Mouse (Mus musculus) liver, embryonic 14.5 days (tissue): ENCODE measurements around the gene Prkaca. TPM values are rescaled to one million over a fixed set of nuclear protein-coding genes. Genes with fewer than 3 reads are reported as not detected.

Source experiments
- ATAC-seq: fragments of 200-750 bp; cut with Nextera tagmentation; 2 replicates; pipeline ENCODE4 v1.8.0; 2017; ENCODE audit warnings: moderate number of reproducible peaks, mild to moderate bottlenecking, moderate library complexity; ENCODE audit not compliant: insufficient read depth
- DNase-seq, 3 experiments: peaks; one replicate each; pipeline ENCODE4 v3.0.0-alpha.2; 2012 to 2013; ENCODE audit warnings: low read depth in 3 of 3, low spot score in 3 of 3
- H3K27ac ChIP-seq: fragments of 300-500 bp; sonication (generic); 2 replicates; pipeline ENCODE4 v1.5.1; 2014; ENCODE audit warnings: moderate library complexity, mild to moderate bottlenecking, control low read depth, inconsistent platforms
- H3K27me3 ChIP-seq: fragments of 300-500 bp; sonication (generic); 2 replicates; pipeline ENCODE4 v1.6.1; 2014; ENCODE audit warnings: mild to moderate bottlenecking, low read length, moderate library complexity; ENCODE audit not compliant: control insufficient read depth, insufficient read depth
- H3K36me3 ChIP-seq: fragments of 300-500 bp; sonication (generic); replicated peaks from 2 replicates; pipeline ENCODE4 v1.6.1; 2014; ENCODE audit warnings: low read depth; ENCODE audit not compliant: control insufficient read depth, insufficient read depth
- H3K4me1 ChIP-seq, 2 experiments: fragments of 200-500 bp in 1 of 2; fragments of 300-500 bp in 1 of 2; sonication (generic) in 1 of 2; replicated peaks; 2 replicates each; pipeline ENCODE4 v1.6.1; 2012 to 2014; ENCODE audit warnings: antibody characterized with exemption in 1 of 2, inconsistent platforms in 1 of 2, low read length in 1 of 2; ENCODE audit not compliant: control insufficient read depth in 2 of 2, insufficient read depth in 2 of 2
- H3K4me2 ChIP-seq: fragments of 300-500 bp; sonication (generic); 2 replicates; pipeline ENCODE4 v1.6.1; 2014; ENCODE audit warnings: low read depth, mild to moderate bottlenecking, control low read depth, moderate library complexity
- H3K4me3 ChIP-seq, 2 experiments: fragments of 200-500 bp in 1 of 2; fragments of 300-500 bp in 1 of 2; sonication (generic) in 1 of 2; 2 replicates each; pipeline ENCODE4 v1.5.1; 2012 to 2014; ENCODE audit warnings: low read depth in 2 of 2, low read length in 2 of 2, mild to moderate bottlenecking in 2 of 2, control low read depth in 1 of 2, inconsistent platforms in 1 of 2, moderate library complexity in 1 of 2; ENCODE audit not compliant: insufficient read depth in 1 of 2
- H3K9ac ChIP-seq: fragments of 300-500 bp; sonication (generic); replicated peaks from 2 replicates; pipeline ENCODE4 v1.6.1; 2014; ENCODE audit warnings: mild to moderate bottlenecking, control low read depth, moderate library complexity
- H3K9me3 ChIP-seq: fragments of 300-500 bp; sonication (generic); 2 replicates; pipeline ENCODE4 v1.6.1; 2016; ENCODE audit warnings: low read length, mixed read lengths; ENCODE audit not compliant: control insufficient read depth
- CTCF ChIP-seq: IDR thresholded peaks from 2 replicates; pipeline ENCODE4 v1.5.1; 2016; ENCODE audit warnings: antibody characterized with exemption, low read depth, control low read depth
- EP300 ChIP-seq: IDR thresholded peaks from 2 replicates; pipeline ENCODE4 v1.6.1; 2016; ENCODE audit warnings: antibody characterized with exemption, low read depth
- WGBS: fragments of 180-500 bp; shearing (Covaris S2); extraction: QIAGEN DNeasy Blood & Tissue Kit; methylation state at CpG from one replicate; pipeline ENCODE4 v1.1.7; 2014; ENCODE audit not compliant: insufficient replicate concordance; 5-methylcytosine and 5-hydroxymethylcytosine counted together
- microRNA counts: library from miRNA; unstranded; fragments of <30 nt; microRNA quantifications from one replicate; lab custom pipeline; 2016
- microRNA-seq: library from miRNA; unstranded; fragments of <30 nt; microRNA quantifications from one replicate; pipeline ENCODE4, GENCODE M21; 2016
- polyA plus RNA-seq, 2 experiments: library from polyadenylated mRNA; depleted of rRNA in 1 of 2; stranded (reverse) in 1 of 2; unstranded in 1 of 2; fragments of >200 nt; fragmentation: Nextera tagmentation in 1 of 2; extraction: Ambion mirVana in 1 of 2; gene quantifications; 2 replicates each; pipeline versions ENCODE4 v1.2.1 to v1.2.3; 2012 to 2014

The Prkaca gene
- polyA plus RNA-seq, 2 experiments, result 24.8 to 30.6 TPM

DNA sequence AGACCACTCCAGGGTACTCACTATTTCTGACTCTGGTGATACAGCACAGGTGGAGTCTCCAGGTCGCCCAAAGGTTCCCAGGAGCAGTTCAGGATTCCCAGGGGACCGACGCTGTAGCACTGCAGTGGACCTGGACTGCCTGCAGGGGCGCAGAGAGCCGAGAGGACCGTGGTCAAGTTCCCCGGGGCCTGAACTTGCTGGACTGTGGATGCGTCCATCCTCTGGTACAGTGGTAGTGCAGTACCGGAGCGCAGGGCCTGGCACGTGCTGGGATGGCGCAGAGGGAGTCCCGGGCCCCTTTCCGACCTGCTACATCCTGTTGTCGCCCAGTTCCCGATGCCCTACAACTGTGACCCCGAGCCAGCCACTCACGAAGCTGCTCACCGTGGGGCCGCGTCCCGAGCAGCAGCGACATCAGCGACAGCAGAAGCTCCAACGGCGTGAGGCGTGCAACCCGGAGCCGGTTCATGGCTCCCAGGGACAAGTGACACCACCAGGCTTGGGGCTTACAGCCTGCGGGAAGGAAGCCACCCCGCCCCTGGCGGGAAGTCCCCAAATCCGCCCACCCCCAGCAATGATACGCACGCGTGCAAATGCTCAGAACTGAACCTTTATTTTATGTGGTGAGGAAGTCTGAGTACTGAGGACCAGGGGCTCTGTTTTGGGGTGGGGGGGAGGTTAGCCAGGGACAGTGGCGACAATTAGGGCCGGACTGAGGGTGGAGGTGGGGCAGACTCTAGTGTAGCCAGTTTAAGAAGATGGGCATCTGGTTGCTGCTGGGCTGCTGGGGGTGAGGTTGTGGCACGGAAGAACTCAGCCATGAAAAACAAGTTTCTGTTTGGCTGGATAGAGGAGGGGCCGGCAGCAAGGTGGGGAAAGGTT, 69.5 kb downstream of the Prkaca start, which contains the start of gene Il27ra:
TSS of gene Il27ra (minus strand) at position 524 of the 882 bp plus-strand sequence.
- Histone ChIP-seq H3K27me3 (peaks cover 36% of the 10 kb centered on the region), H3K4me1 (no peaks in the 10 kb centered on the region), H3K36me3 (no peaks in the 10 kb centered on the region), H3K4me3 (peak within 1 kb of the TSS in 1 of 2 experiments; percentile 29; a peak in 3 of 4 replicates), H3K9me3 (no peaks in the 10 kb centered on the region), H3K9ac (no peak within 1 kb of the TSS), H3K27ac (no peak within 1 kb of the TSS), H3K4me2 (peak within 1 kb of the TSS; percentile 54)
- ATAC-seq (peak; percentile 56), DNase-seq (no peak)
- TF ChIP-seq EP300, result no peak
- peak; percentile 78 for TF ChIP-seq CTCF
- 3% methylated on average over 40 of the region's 40 CpGs for WGBS

GRCm38 (mm10) chr8:84042948-84043342, 70.2 kb downstream of the Prkaca start:
- Histone ChIP-seq H3K27me3 (peaks cover 36% of the 10 kb centered on the region), H3K9me3 (no peaks in the 10 kb centered on the region), H3K4me1 (no peaks in the 10 kb centered on the region), H3K9ac (no peak overlapping the region), H3K4me2 (peak overlapping the region; percentile 54), H3K27ac (no peak overlapping the region), H3K36me3 (no peaks in the 10 kb centered on the region), H3K4me3 (no peak overlapping the region)
- TF ChIP-seq CTCF, result no peak
- no peak for TF ChIP-seq EP300
- DNase-seq (no peak), ATAC-seq (no peak)
- WGBS, result 32% methylated on average over 12 of the region's 12 CpGs

DNA sequence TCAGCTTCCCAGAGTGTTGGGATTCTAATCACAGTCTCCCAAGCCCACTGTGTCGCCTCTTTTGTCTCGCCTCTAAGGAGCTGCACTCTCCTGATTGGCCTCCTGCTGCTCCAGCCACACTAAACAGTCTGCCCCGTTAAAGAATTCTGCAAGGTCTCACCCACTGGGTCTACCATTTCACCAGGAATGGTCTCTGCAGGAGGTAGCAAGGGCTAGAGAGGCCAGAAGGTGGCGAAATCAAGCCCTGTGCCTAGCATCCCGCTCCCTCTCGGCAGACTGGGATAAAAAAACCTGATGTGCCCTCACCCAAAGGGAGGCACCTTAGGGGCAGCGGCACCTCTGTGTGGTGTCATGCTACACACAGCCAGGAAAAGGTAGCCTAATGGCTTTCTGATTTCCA, 71.3 kb downstream of the Prkaca start:
- Histone ChIP-seq H3K4me1 (no peaks in the 10 kb centered on the region), H3K9me3 (no peaks in the 10 kb centered on the region), H3K9ac (no peak overlapping the region), H3K27me3 (peaks cover 36% of the 10 kb centered on the region), H3K4me3 (no peak overlapping the region), H3K27ac (no peak overlapping the region), H3K4me2 (no peak overlapping the region), H3K36me3 (no peaks in the 10 kb centered on the region)
- ATAC-seq (no peak), DNase-seq (no peak)
- 12% methylated on average over 7 of the region's 7 CpGs for WGBS
- TF ChIP-seq CTCF, result no peak
- no peak for TF ChIP-seq EP300

- DNase-seq (no peak), ATAC-seq (no peak)
- Histone ChIP-seq H3K4me3 (no peak within 1 kb of the TSS), H3K27ac (no peak within 1 kb of the TSS), H3K9ac (no peak within 1 kb of the TSS), H3K9me3 (no peaks in the 10 kb centered on the region), H3K36me3 (no peaks in the 10 kb centered on the region), H3K27me3 (peaks cover 36% of the 10 kb centered on the region), H3K4me2 (no peak within 1 kb of the TSS), H3K4me1 (no peaks in the 10 kb centered on the region)
- TF ChIP-seq CTCF (no peak), EP300 (no peak)
- 12% methylated on average over 9 of the region's 9 CpGs for WGBS
Observed at GRCm38 (mm10) chr8:84044900-84045299, 72.1 kb downstream of the Prkaca start, which contains the start of gene Rln3. Gene Rln3, minus strand, starts transcription at chr8:84045000.

MicroRNA genes within 50 kb of the gene (microRNA counts, 519-probe panel; counts per million panel counts)
- 69.9 counts per million for microRNA mmu-miR-1199 (lab: Ali Mortazavi, UCI)

Small RNA genes within 50 kb of the gene (microRNA-seq; reads per million reads assigned to microRNA genes)
- not detected for gene Gm44330
- gene Gm44450, result not detected
- gene Mir1199, result not detected
- 4.6 reads per million, percentile 4 among the genes with 10 or more reads in this experiment for gene Mir8111

Other genes starting within 250 kb of the Prkaca start
- 8.6 and 11.3 TPM in 2 replicates for gene Adgre5, start 231.7 kb upstream of the Prkaca start, polyA plus RNA-seq (2012; rRNA removed)
- 8.7 and 8.9 TPM in 2 replicates for gene Adgre5, start 231.7 kb upstream of the Prkaca start, polyA plus RNA-seq (2014; fragmentation: Nextera tagmentation; extraction: Ambion mirVana)
- 4.5 and 6.1 TPM in 2 replicates for gene Adgrl1, start 72.9 kb upstream of the Prkaca start, polyA plus RNA-seq (2012; rRNA removed)
- gene Adgrl1, start 72.9 kb upstream of the Prkaca start, polyA plus RNA-seq (2014; fragmentation: Nextera tagmentation; extraction: Ambion mirVana), result 1.2 and 1.7 TPM in 2 replicates
- 0.30 and 0.31 TPM in 2 replicates for gene Gm10644, start 17.8 kb upstream of the Prkaca start, polyA plus RNA-seq (2012; rRNA removed)
- 0.09 and 0.30 TPM in 2 replicates for gene Gm10644, start 17.8 kb upstream of the Prkaca start, polyA plus RNA-seq (2014; fragmentation: Nextera tagmentation; extraction: Ambion mirVana)
- gene Asf1b, start 17.5 kb upstream of the Prkaca start, polyA plus RNA-seq (2012; rRNA removed), result 92.7 and 98.5 TPM in 2 replicates
- gene Asf1b, start 17.5 kb upstream of the Prkaca start, polyA plus RNA-seq (2014; fragmentation: Nextera tagmentation; extraction: Ambion mirVana), result 130 and 138 TPM in 2 replicates
- 32.5 and 34.5 TPM in 2 replicates for gene Samd1, start 24.7 kb downstream of the Prkaca start, polyA plus RNA-seq (2012; rRNA removed)
- 9.1 and 9.3 TPM in 2 replicates for gene Samd1, start 24.7 kb downstream of the Prkaca start, polyA plus RNA-seq (2014; fragmentation: Nextera tagmentation; extraction: Ambion mirVana)
- gene 1700067K01Rik, start 28.5 kb downstream of the Prkaca start, polyA plus RNA-seq (2012; rRNA removed), result 0.41 and 0.65 TPM in 2 replicates
- 0.41 and 0.49 TPM in 2 replicates for gene 1700067K01Rik, start 28.5 kb downstream of the Prkaca start, polyA plus RNA-seq (2014; fragmentation: Nextera tagmentation; extraction: Ambion mirVana)
- gene 2210011C24Rik, start 39.2 kb downstream of the Prkaca start, polyA plus RNA-seq (2012; rRNA removed), result not detected in 2 replicates
- not detected in 2 replicates for gene 2210011C24Rik, start 39.2 kb downstream of the Prkaca start, polyA plus RNA-seq (2014; fragmentation: Nextera tagmentation; extraction: Ambion mirVana)
- gene Palm3, start 48.5 kb downstream of the Prkaca start, polyA plus RNA-seq (2012; rRNA removed), result 0.11 and 0.19 TPM in 2 replicates
- gene Palm3, start 48.5 kb downstream of the Prkaca start, polyA plus RNA-seq (2014; fragmentation: Nextera tagmentation; extraction: Ambion mirVana), result 0.09 TPM in 1 of 2 replicates, not detected in the other
- 0.56 and 0.70 TPM in 2 replicates for gene Il27ra, start 69.6 kb downstream of the Prkaca start, polyA plus RNA-seq (2012; rRNA removed)
- gene Il27ra, start 69.6 kb downstream of the Prkaca start, polyA plus RNA-seq (2014; fragmentation: Nextera tagmentation; extraction: Ambion mirVana), result 0.32 and 0.45 TPM in 2 replicates
- not detected in 2 replicates for gene Rln3, start 72.0 kb downstream of the Prkaca start, polyA plus RNA-seq (2012; rRNA removed)
- gene Rln3, start 72.0 kb downstream of the Prkaca start, polyA plus RNA-seq (2014; fragmentation: Nextera tagmentation; extraction: Ambion mirVana), result not detected in 2 replicates
- 0.08 and 0.22 TPM in 2 replicates for gene Gm10643, start 92.1 kb downstream of the Prkaca start, polyA plus RNA-seq (2012; rRNA removed)
- gene Gm10643, start 92.1 kb downstream of the Prkaca start, polyA plus RNA-seq (2014; fragmentation: Nextera tagmentation; extraction: Ambion mirVana), result 0.16 TPM in 1 of 2 replicates, not detected in the other
- 4.6 and 5.0 TPM in 2 replicates for gene Rfx1, start 93.8 kb downstream of the Prkaca start, polyA plus RNA-seq (2012; rRNA removed)
- 1.5 and 2.6 TPM in 2 replicates for gene Rfx1, start 93.8 kb downstream of the Prkaca start, polyA plus RNA-seq (2014; fragmentation: Nextera tagmentation; extraction: Ambion mirVana)
- gene Dcaf15, start 131.8 kb downstream of the Prkaca start, polyA plus RNA-seq (2012; rRNA removed), result 16.8 and 17.1 TPM in 2 replicates
- gene Dcaf15, start 131.8 kb downstream of the Prkaca start, polyA plus RNA-seq (2014; fragmentation: Nextera tagmentation; extraction: Ambion mirVana), result 2.5 and 3.2 TPM in 2 replicates
- gene Podnl1, start 153.0 kb downstream of the Prkaca start, polyA plus RNA-seq (2012; rRNA removed), result 0.03 and 0.04 TPM in 2 replicates
- not detected in 2 replicates for gene Podnl1, start 153.0 kb downstream of the Prkaca start, polyA plus RNA-seq (2014; fragmentation: Nextera tagmentation; extraction: Ambion mirVana)
- gene Cc2d1a, start 174.9 kb downstream of the Prkaca start, polyA plus RNA-seq (2012; rRNA removed), result 3.0 and 3.4 TPM in 2 replicates
- gene Cc2d1a, start 174.9 kb downstream of the Prkaca start, polyA plus RNA-seq (2014; fragmentation: Nextera tagmentation; extraction: Ambion mirVana), result 2.3 and 3.6 TPM in 2 replicates
- 0.15 and 0.19 TPM in 2 replicates for gene 4930432K21Rik, start 175.0 kb downstream of the Prkaca start, polyA plus RNA-seq (2012; rRNA removed)
- 0.25 TPM in 1 of 2 replicates, not detected in the other for gene 4930432K21Rik, start 175.0 kb downstream of the Prkaca start, polyA plus RNA-seq (2014; fragmentation: Nextera tagmentation; extraction: Ambion mirVana)
- 0.12 TPM in 1 of 2 replicates, not detected in the other for gene Nanos3, start 212.2 kb downstream of the Prkaca start, polyA plus RNA-seq (2012; rRNA removed)
- gene Nanos3, start 212.2 kb downstream of the Prkaca start, polyA plus RNA-seq (2014; fragmentation: Nextera tagmentation; extraction: Ambion mirVana), result not detected in 2 replicates